Mouse (Mus musculus) cerebellum, adult 9-10 months (tissue): ENCODE results near the gene Olfr1378.

Source experiments
- DNase-seq: peaks from one replicate; pipeline ENCODE4 v3.0.0; 2022

The Olfr1378 gene

GRCm38 (mm10) chr11:50966230-50966629 is at the start of gene Olfr1378:
Gene Olfr1378, plus strand, starts transcription at chr11:50966530.
- no peak for DNase-seq

DNA sequence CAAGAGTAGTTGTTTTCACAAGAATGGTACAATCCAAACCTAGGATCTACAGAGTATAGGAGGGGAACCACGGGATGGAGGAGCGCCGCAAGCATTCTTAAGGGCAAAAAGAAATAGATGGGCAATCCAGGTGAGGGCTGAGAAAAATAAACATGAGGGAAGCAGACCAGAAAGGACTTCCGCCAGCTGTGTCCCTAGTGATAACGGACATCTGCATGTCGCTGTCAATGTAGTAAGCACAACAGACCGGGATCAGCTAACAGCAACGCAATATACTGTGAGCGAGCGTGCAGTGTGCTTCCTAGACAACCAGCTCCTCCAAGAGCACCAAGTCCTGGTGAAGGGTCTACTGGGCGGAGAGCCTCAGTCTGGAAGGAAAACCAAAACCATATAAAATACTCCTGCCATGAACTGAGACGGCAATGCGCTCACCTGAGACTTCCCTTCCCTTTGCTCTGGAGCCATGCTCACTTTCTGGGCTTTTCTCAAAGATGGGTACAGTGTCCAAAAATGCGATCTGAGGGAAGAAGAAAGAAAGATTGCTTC is 35.8 kb upstream of the Olfr1378 start:
- DNase-seq, result no peak

DNA sequence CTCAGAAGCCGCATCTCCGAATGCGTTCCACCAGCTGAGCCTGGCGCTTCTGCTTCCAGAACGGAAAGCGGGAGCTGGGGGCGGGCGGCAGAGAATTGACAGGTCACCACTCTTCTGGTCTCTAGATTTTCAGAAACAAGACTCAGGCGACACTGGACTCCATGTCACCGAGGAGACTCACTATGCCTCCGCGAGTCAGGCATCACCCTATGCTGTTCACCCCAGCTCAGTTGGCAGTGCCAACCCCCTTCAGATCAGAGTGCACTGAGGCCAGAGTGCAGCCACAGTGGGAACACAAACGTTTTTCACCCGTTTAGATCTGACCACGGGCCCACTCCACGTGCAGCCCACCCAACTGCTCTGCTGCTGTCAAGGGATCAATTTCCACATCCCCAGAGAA is 35.3 kb upstream of the Olfr1378 start:
- DNase-seq, result no peak

DNA sequence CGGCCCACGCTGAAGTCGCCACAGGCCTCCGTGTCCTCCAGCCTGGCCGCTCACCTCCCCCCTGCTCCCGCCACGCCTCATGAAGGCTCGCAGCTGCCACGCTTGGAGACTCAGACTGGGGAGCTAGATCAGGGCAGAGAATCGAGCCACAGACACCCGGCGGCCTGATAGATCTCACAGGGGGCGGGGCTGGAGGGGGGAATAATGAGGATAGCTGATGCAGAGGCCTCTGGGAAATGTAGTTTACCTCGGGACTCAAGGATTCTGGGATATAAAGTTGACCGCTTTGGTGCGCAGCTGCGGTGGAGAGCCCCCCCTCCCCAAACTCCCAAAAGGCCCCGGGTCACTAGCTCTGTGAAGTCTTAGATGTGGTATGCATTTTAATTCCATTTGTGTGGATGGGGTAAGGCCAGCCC is 34.9 kb upstream of the Olfr1378 start, which contains the start of gene Zfp354b:
Zfp354b (minus strand) TSS at position 183 of the 416 bp plus-strand sequence.
- DNase-seq, result peak; percentile 94

DNA sequence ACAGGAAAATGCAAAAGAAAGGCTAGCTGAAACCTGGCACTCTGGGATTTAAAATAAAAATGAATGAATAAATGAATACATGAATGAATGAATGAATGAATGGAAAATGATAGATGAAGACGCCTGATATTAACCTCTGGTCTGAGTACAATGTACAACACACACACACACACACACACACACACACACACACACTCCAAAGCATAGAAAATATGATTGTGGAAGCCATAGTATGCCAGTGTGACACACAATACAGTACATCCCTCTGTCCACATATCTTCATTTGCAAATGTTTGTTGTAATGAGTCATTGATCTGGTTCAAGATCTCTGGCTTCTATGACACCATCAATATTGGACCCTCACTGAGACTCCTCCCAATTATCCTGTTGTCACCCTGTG is 34.3 kb upstream of the Olfr1378 start:
- no peak for DNase-seq

GRCm38 (mm10) chr11:50938435-50938834 is 27.9 kb upstream of the Olfr1378 start:
- DNase-seq, result no peak

GRCm38 (mm10) chr11:50939621-50940366 is 26.5 kb upstream of the Olfr1378 start:
- DNase-seq, result peak; percentile 53

DNA sequence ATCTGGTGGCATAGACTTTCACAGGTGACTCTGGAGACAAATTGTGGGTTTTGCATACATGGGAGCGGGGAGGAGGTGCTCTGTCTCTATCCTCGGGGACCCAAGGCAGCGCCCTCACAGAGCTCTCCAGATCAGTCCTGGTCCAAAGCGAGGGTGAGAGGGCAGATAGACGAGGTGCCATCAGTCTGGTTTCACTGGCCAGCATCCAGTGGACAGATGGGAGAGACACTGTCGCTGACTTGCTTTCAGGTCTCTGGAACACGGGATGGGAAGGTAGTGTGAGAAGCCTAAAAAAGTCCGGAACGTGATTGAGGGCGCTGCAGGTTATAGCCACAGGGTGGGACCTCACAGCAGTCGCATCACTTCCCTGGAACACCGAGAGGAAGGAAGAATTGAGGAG is 23.9 kb upstream of the Olfr1378 start:
- no peak for DNase-seq

DNA sequence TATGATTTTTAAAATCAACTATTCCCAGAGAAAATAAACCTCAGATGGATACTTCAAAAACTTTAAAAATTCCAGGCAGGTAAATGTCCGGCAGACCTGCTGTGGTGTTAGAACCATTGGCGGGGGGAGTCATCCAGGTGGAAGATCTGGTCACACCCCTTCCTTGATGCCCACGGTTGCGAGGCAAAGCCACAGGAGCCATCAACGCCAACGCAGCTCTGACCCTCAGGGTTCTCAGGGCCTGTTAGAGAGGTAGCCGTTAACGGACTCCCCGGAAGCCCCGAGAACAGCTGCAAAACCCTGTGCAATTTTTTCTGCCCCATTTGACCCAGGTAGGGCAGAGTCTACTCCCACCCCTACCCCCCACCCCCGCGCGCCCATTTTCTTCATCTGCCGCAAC is 22.8 kb upstream of the Olfr1378 start, which contains the start of gene 4933414I15Rik:
4933414I15Rik (minus strand) TSS at position 260 of the 400 bp plus-strand sequence.
- DNase-seq, result no peak

- no peak for DNase-seq
These were observed 14.0 kb upstream of the Olfr1378 start for GRCm38 (mm10) chr11:50952290-50952689.

DNA sequence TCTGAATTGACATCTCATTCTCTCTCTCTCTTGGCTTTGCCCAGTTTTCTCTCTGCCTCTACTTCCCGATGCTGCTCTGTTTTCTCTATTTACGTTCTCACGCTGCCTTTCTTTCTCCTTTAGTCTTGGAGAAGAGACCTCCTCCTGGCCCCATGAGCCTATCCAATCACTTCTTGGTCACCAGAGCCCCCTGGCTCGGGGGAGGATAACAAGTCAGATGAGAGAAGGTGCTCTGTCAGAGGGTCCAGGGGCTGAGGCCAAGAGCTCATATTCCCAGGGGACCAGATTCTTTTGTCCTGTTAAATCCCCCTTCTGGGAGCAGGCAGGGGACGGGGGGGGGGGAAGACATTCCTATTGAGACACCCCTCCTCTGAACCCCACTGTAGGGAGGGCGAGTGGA is 12.7 kb upstream of the Olfr1378 start, which contains the start of gene Prop1:
Prop1 (minus strand) TSS at position 101 of the 400 bp plus-strand sequence.
- no peak for DNase-seq

GRCm38 (mm10) chr11:50964886-50965285 is 1.4 kb upstream of the Olfr1378 start:
- DNase-seq, result no peak

DNA sequence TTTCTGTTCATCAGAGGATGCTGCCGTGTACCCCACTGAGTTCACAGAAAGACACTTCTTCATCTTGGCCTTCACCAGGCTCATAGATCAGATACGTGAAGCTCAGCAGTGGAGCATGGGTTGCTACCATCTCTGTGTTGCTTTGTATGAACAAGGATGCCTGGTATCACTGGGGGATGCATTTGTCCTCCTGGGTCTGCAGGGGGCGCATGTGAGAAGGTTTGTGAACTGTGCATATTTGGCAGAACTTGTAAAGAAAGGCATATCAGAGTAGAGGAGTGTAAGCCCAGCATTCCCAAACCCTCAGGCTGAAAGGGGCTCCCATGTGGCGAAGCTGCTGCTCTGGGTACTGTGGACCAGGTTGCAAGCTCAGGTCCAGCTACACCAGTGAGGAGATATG is 10.9 kb downstream of the Olfr1378 start:
- no peak for DNase-seq

- DNase-seq, result no peak
These were observed 15.3 kb downstream of the Olfr1378 start, which contains the start of gene Olfr1377 for GRCm38 (mm10) chr11:50981667-50982066. Gene Olfr1377, plus strand, starts transcription at chr11:50981967.

DNA sequence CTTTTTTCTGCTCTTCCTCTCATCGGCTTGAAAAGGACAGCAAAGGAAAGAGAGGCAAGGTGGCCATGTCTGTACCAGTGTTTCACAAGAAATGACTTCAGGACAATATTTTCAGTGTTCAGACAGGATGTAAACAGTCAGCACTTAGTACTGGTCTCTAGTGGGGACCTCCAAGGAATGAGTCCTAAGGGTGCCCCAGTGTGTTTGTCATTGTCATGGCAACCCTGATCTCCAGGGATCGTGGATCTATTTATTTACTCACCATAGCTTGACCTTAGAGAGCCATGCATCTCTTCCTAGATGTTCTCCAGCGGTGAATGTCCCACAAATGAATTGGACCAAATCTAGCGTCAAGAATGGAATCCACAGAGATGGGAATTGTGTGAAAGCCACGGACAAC is 37.0 kb downstream of the Olfr1378 start, which contains the start of gene Olfr51:
Olfr51 (plus strand) TSS at position 301 of the 400 bp plus-strand sequence.
- no peak for DNase-seq

GRCm38 (mm10) chr11:51011821-51012220 is 45.5 kb downstream of the Olfr1378 start:
- DNase-seq, result no peak

DNA sequence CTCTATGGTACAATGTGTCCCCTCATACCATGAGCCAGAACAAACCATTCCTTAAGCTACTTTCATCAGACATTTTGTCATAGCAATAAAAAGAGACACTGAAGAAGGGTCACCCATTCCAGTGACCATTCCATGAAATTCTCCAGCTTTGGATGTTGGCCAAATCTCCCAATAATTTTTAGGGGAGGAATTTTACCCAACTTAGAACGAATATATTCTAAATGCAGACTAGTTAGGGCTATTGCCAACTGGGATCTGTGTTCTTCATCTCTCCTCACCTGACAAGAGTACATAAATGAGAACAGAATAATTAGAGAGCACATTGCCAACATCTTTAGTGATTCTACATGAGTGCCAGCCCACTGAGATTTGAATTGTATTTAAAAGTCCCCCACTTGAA is 47.6 kb downstream of the Olfr1378 start, which contains the start of gene Olfr54:
Olfr54 (plus strand) TSS at position 301 of the 400 bp plus-strand sequence.
- no peak for DNase-seq

GRCm38 (mm10) chr11:51016341-51016740 is 50.0 kb downstream of the Olfr1378 start:
- DNase-seq, result no peak
